Mouse (Mus musculus): ENCODE measurements around the gene Stat3.

The Stat3 gene

DNA sequence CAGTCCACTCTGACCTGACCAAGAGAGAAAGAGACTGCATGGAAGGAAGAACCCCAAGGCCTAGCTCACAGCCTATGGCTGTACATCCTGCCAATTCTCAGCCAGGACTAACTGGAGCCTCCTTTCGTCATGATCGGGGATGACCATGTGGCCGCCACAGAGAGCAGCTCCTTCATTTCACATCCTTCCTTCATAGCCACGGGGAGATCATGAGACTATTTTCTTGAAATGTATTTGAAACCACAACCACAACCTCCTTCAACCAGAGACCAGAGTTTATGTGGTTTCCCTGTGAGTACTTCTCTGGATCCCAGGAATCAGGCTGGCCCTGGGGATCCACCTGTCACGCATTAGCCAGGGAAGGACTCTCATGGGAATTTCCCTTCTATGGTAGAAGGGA lies 86.3 kb downstream of the Stat3 start:
- DNase-seq (ENCODE audit: low spot score in 2 of 2), result no peak

DNA sequence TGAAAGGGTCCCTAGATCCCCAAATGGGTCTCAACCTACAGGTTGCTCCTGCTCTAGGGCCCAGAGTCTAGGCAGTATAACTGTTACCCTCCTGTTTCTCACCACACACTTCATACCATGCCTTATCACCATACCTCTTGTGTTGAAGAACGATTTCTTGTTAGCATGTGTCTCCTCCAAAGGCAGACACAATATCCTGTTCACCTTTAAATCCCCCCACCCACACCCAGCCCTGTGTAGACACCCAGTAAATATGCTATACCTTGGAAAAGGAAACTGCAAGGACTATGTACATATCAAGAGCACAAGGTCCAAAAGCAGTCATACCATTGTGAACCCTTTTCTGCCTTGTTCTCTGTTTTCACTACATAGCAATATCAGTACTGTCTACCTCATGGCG lies 87.3 kb downstream of the Stat3 start:
- no peak for DNase-seq (ENCODE audit: low spot score in 2 of 2)

DNA sequence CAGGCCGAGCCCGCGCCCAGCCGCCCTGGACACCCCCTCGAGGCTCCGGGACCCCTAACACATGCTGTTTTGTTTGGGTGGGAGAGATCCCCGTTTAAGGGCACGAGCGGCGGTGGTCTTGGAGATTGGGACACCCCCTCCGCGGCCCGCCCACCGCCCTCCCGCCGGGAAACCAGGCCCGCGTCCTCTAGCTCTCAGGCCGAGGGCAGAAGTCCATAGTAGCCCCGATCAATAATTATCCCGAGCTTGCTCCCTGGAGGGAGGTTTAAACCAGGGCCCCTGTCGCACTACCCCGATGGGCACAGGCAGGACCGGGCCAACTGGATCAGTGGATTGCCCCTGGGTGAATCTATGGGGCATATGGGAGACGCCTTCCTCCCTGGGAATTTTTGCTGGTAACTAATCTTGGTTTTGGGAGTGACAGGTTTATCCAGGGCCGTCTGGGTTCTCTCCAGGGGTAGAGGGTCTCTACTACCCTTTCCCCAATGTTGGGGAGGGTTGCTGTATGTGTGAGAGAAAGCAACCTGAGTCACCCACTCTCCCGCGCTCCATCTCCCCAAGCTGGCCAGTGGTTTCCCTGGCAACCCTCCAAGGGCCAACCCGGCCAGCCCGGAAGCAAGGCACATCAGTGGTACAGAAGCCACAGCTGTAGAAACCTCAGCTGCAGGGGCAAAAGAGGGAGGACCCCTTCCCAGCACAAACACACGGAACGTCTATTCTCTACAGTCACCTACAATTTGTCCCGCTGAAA lies 88.4 kb downstream of the Stat3 start:
- DNase-seq (ENCODE audit: low spot score in 2 of 2), result peak in 1 of 2 experiments; percentile 46

- DNase-seq (ENCODE audit: low spot score in 2 of 2), result peak; percentile 35 to 70
These were observed 89.1 kb downstream of the Stat3 start, which contains the start of gene Stat5b for GRCm38 (mm10) chr11:100850038-100850777. Gene Stat5b, minus strand, starts transcription at chr11:100850724.

GRCm38 (mm10) chr11:100849456-100850037 lies 89.8 kb downstream of the Stat3 start:
- DNase-seq (ENCODE audit: low spot score in 2 of 2), result no peak

- DNase-seq (ENCODE audit: low spot score in 2 of 2), result no peak
These were observed 90.5 kb downstream of the Stat3 start for GRCm38 (mm10) chr11:100848789-100849379.

DNA sequence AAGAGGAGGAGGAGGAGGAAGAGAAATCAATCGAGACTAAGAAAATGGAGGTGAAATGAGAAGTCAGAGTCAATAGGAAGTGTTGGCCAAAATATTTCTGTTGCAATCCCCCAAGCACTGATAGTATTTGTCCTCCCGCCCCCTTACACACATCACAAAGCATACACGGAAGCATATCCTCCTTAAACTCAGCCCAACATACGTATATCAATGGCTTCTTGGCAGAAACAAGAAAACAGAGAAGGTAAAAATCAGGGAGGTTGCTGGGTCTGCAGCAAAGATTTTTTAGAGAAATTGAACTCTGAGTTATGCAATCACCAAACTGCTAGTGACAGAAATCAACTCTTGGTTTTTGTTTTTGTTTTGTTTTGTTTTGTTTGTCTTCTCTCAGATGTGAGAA lies 91.3 kb downstream of the Stat3 start:
- DNase-seq (ENCODE audit: low spot score in 2 of 2), result no peak

DNA sequence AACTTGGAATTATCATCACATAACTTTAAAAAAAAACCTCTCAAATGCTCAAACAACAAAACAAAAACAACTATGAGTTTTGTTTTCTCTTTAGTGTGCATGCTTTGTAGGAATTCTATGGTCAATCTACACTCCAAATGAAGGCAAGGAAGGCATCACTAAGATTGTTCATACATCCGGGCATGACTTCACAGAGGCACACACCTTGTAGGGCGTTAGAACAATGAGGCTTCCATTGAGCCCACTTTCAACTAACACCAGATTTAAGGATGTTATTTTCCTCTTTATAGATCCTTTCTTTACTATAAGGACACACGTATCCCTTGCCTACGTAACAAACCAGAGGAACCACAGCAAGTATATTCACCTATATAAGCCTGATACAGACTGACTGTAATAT lies 91.8 kb downstream of the Stat3 start:
- no peak for DNase-seq (ENCODE audit: low spot score in 2 of 2)

DNA sequence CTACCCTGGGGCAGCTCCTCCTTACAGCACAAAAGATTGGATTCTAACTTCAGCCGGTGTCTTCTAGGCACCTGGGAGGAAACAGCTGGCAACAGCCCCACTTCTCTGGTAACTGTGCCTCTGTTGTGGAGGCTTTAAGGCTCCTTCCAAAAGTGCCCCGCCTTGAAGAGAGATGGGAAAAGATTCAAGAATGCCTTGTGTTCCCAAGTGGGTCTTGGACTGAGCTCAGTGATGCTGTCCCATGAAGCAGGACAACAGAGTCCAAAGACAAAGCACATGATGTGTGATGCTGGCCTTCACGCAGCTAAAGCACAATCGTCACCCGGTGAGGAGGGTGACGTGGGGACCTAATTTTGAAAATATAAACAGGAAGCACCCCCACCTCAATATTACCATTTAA lies 93.5 kb downstream of the Stat3 start:
- no peak for DNase-seq (ENCODE audit: low spot score in 2 of 2)

GRCm38 (mm10) chr11:100844121-100844520 lies 95.2 kb downstream of the Stat3 start:
- no peak for DNase-seq (ENCODE audit: low spot score in 2 of 2)

DNA sequence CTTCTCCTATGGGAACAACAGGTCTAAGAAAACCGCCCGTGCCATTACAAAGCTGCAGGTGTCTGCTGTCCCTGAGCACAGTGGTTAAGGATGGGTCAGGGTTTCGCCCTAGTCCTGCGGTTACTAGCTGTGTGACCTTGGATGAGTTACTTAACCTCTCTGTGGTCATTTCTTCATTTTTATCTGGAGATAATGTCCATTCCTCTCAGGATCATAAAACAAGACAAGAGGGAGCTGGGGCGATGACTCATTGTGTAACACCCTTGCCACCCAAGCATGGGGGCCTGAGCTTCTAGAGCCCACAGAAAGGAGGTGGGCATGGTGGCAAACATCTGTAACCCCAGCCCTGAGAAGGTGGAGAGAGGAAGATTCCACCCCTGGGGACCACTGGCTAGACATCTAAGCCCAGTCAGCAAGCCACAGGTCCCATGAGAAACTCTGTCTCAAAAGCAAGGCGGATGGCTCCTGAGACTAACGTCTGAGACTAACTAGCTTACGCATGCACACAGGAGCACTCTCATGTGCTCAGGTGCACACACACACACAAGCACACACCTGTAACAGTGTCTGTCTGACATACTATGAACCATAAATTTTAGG lies 96.2 kb downstream of the Stat3 start:
- no peak for DNase-seq (ENCODE audit: low spot score in 2 of 2)

DNA sequence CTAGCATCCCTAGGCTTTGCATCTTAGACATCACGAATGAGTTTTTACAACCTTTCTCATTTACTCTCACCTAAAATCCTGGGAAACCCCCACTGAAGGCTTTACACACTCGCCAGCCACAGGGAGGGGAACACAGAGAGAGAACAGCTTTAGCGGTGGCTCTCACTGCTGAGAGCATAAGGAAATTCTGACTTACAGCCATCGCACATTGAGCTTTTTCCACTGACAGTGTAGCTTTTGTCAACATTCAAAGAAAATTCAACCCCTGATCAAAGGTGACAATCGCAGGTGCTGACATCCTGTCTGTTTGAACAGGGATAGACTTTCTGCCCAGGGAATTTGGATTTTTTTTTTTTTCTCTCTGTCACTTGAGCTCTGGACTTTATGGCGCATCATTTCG lies 97.3 kb downstream of the Stat3 start:
- DNase-seq (ENCODE audit: low spot score in 2 of 2), result no peak

DNA sequence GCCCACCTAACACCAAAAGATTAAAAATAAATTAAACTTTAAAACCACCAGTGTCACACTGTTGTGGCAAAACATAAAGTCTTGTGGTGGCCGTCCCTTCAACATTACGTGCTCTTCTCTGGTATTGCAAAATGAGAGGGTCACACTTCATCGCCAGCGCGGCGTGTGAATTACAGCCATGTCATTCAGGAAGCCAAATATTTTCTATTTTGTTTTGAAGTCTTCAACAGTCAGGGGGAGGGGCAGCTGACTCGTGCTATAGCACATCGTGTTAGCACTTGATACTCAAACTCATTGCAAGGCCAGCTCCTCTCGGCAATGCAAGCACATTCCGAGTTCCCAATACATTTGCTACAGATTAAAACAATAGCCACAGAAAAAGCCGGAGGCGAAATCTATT lies 98.5 kb downstream of the Stat3 start:
- no peak for DNase-seq (ENCODE audit: low spot score in 2 of 2)

- no peak for DNase-seq (ENCODE audit: low spot score in 2 of 2)
These were observed 99.8 kb downstream of the Stat3 start for GRCm38 (mm10) chr11:100839523-100839922.

- DNase-seq (ENCODE audit: low spot score in 2 of 2), result no peak
These were observed 100.4 kb downstream of the Stat3 start for GRCm38 (mm10) chr11:100838894-100839293.

- no peak for DNase-seq (ENCODE audit: low spot score in 2 of 2)
These were observed 102.2 kb downstream of the Stat3 start for GRCm38 (mm10) chr11:100836923-100837702.
